Mouse (Mus musculus) embryonic facial prominence, embryonic 13.5 days (tissue): ENCODE measurements at regions not wholly inside any gene's neighbourhood (a gene's known extent, or its start where the extent isn't known, plus 50 kb on each side); places are given as distances from the start of the nearest gene placed in this dataset.

ENCODE experiments used
- ATAC-seq: fragments of 200-750 bp; cut with Nextera tagmentation; 2 replicates; pipeline ENCODE4 v1.8.0; 2017; ENCODE audit warnings: low read depth; ENCODE audit not compliant: insufficient number of reproducible peaks, insufficient read depth, low FRiP score, low TSS enrichment
- H3K27ac ChIP-seq: fragments of 300-500 bp; sonication (generic); 2 replicates; pipeline ENCODE4 v1.5.1; 2015; ENCODE audit warnings: moderate library complexity, mild to moderate bottlenecking, inconsistent platforms
- H3K27me3 ChIP-seq: fragments of 300-500 bp; sonication (generic); 2 replicates; pipeline ENCODE4 v1.6.1; 2015; ENCODE audit warnings: mild to moderate bottlenecking, inconsistent platforms
- H3K36me3 ChIP-seq: fragments of 300-500 bp; sonication (generic); 2 replicates; pipeline ENCODE4 v1.6.1; 2015; ENCODE audit warnings: mild to moderate bottlenecking, inconsistent platforms
- H3K4me1 ChIP-seq: fragments of 300-500 bp; sonication (generic); 2 replicates; pipeline ENCODE4 v1.6.1; 2015; ENCODE audit warnings: inconsistent platforms
- H3K4me2 ChIP-seq: fragments of 300-500 bp; sonication (generic); 2 replicates; pipeline ENCODE4 v1.6.1; 2015; ENCODE audit warnings: moderate library complexity, mild to moderate bottlenecking, inconsistent platforms
- H3K4me3 ChIP-seq: fragments of 300-500 bp; sonication (generic); 2 replicates; pipeline ENCODE4 v1.5.1; 2015; ENCODE audit warnings: mild to moderate bottlenecking, inconsistent platforms
- H3K9ac ChIP-seq: fragments of 300-500 bp; sonication (generic); 2 replicates; pipeline ENCODE4 v1.6.1; 2015; ENCODE audit warnings: mild to moderate bottlenecking, inconsistent platforms
- H3K9me3 ChIP-seq: fragments of 300-500 bp; sonication (generic); 2 replicates; pipeline ENCODE4 v1.6.1; 2016; ENCODE audit warnings: inconsistent platforms
- WGBS: fragments of 180-500 bp; shearing (Covaris S2); methylation state at CpG from one replicate; pipeline ENCODE4 v1.1.7; 2015; ENCODE audit warnings: mixed read lengths; 5-methylcytosine and 5-hydroxymethylcytosine counted together

DNA sequence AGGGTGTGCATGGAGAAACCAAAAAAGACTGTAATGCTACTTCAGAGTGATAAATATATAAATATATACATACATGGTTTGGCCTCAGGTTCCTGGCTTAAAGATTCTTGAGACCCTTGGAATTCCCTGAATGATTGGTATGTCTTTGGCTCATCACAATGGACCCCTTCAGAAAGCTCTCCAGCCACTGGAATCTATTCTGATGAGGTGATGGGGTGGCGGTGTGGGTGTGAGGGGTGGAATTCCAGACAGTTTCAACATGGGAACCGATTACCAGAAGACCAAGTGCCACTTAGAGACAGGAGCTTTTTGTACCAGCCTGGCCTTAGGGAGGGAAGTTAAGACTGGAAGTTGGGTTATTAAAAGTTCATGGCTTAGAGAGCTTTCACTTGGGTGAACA, 190.1 kb downstream of the Galc start:
- Histone ChIP-seq H3K27me3 (no peaks in the 10 kb centered on the region), H3K27ac (no peak overlapping the region), H3K4me1 (no peaks in the 10 kb centered on the region), H3K9me3 (0 out of 2 replicates have a peak, but pooled peaks cover 3% of the 10 kb centered on the region), H3K4me3 (no peak overlapping the region), H3K36me3 (no peaks in the 10 kb centered on the region), H3K9ac (no peak overlapping the region), H3K4me2 (no peak overlapping the region)
- no peak for ATAC-seq
- WGBS, result 39% methylated on average over 2 of the region's 2 CpGs

DNA sequence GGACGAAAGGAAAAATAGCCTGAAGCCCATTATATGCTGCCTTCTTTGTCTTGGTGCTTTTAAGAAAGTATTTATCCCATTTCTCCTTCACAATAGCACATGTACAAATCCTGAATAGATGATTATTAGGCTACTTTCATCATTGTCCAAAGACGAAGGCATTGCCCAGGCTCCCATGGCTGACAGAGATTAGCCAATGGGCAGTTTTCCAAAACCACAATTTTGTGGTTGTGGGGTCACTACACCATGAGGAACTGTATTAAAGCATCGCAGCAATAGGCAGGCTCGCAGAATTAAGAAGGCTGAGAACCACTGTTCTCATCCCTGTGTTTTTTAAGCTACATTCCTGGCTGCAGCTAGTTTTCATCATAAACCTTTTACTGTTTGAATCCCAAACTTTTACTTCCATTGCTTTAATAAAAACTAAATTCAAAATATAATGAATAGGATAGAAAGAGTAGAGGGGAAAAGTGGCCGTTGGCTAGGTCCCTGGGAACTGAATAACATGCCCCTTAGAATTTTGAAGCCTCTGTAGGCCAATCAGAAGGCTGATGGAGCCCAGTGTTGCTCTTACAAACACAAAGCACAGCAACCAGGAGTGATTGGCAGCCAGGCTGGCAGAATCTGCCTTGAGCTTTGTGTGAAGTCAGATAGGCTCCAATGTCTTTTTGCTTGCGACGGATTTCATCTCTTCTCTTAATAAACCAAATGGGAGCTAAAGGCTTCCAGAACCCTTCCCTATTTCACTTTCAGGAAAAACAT, 199.7 kb downstream of the Galc start:
- Histone ChIP-seq H3K4me2 (no peak overlapping the region), H3K27ac (no peak overlapping the region), H3K9ac (no peak overlapping the region), H3K4me3 (no peak overlapping the region), H3K4me1 (no peaks in the 10 kb centered on the region), H3K36me3 (no peaks in the 10 kb centered on the region), H3K27me3 (no peaks in the 10 kb centered on the region), H3K9me3 (no peaks in the 10 kb centered on the region)
- no peak for ATAC-seq
- 72% methylated on average over 7 of the region's 7 CpGs for WGBS

DNA sequence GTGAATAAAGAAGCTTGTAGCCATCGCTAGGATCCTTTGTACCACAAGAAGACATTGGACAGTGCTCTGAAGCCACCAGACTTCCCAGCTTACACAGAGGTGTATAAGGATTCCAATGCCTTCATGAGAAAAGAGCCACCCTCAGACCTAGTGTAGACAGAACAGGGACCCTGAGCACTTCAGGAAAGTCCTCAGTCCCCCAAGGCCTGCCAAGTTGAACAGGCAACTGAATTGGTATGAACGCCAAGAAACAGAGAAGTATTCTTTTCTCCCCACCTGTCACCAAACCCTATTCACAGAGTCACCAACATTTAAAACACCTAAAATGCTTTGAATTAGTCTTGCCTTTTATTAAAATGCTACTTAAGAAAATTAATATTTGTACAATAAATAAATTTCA, 200.3 kb downstream of the Galc start:
- H3K36me3 ChIP-seq, result no peaks in the 10 kb centered on the region
- H3K4me2 ChIP-seq, result no peak overlapping the region
- no peaks in the 10 kb centered on the region for H3K4me1 ChIP-seq
- H3K9ac ChIP-seq, result no peak overlapping the region
- H3K27me3 ChIP-seq, result no peaks in the 10 kb centered on the region
- H3K27ac ChIP-seq, result no peak overlapping the region
- no peaks in the 10 kb centered on the region for H3K9me3 ChIP-seq
- WGBS, result 87% methylated on average over 2 of the region's 2 CpGs
- H3K4me3 ChIP-seq, result no peak overlapping the region
- no peak for ATAC-seq

DNA sequence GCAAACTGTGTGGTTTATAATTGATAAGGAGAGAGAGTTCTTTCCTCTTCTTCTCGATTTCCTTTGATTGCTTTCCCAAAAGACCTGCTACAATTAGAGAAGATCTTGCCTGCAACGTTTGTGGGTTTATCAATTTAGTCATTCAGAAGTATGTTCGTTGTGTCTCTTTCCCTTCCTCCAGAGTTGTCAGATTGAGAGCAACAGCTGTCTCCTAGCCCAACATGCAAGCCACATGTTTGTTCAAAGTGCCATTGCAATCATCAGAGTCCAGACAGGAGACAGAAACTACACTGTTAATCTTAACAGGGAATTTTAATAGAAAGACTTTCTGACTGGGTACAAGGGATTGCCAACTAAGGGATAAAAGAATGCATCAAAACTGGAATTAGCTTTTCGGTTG, 208.3 kb downstream of the Galc start:
- Histone ChIP-seq H3K36me3 (no peaks in the 10 kb centered on the region), H3K4me3 (no peak overlapping the region), H3K9me3 (no peaks in the 10 kb centered on the region), H3K27me3 (no peaks in the 10 kb centered on the region), H3K9ac (no peak overlapping the region), H3K27ac (no peak overlapping the region), H3K4me2 (no peak overlapping the region), H3K4me1 (no peaks in the 10 kb centered on the region)
- ATAC-seq, result no peak
- WGBS, result 53% methylated on average over 4 of the region's 4 CpGs

DNA sequence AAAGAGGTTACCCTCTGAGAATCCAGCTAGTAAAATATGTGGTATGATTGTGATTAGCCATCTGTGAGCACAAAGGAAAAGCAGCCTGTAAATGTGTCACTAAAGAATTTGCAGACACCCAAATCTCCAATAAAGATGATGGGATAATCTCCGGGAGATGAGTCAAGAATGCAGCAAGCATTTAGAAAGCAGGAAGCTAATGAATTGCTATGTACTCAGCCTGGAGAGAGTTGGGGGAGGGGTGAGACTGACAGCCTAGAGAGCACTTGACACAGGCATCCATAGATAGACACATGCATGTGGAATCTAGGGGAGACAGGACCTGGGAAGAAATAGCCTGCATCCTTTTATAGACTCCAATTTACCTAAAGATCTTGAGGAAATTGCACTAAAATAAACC, 208.8 kb downstream of the Galc start:
- no peak for ATAC-seq
- Histone ChIP-seq H3K27me3 (no peaks in the 10 kb centered on the region), H3K4me3 (no peak overlapping the region), H3K9me3 (no peaks in the 10 kb centered on the region), H3K9ac (no peak overlapping the region), H3K4me2 (no peak overlapping the region), H3K4me1 (no peaks in the 10 kb centered on the region), H3K36me3 (no peaks in the 10 kb centered on the region), H3K27ac (no peak overlapping the region)
- WGBS, result 22% methylated on average over 1 of the region's 1 CpGs

DNA sequence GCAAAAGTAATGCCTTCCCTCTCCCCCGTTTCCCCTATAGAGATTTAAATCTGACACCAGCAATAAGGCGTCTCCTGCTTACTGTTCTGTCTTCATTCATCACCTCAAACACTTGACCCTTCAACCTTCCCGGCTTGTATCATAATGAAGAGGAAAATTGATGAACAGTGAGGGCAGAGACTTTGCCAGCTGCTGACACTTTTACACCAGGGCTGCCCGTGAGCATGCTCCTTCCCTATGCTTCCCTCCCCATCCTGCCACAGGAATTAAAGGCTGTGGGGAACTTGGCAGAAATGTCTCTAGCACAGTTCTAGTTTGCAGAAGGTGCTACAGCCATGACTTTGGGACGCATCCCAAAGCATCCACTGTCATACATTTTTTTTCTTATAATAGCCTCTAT, 209.2 kb downstream of the Galc start:
- no peak for ATAC-seq
- H3K4me1 ChIP-seq, result no peaks in the 10 kb centered on the region

DNA sequence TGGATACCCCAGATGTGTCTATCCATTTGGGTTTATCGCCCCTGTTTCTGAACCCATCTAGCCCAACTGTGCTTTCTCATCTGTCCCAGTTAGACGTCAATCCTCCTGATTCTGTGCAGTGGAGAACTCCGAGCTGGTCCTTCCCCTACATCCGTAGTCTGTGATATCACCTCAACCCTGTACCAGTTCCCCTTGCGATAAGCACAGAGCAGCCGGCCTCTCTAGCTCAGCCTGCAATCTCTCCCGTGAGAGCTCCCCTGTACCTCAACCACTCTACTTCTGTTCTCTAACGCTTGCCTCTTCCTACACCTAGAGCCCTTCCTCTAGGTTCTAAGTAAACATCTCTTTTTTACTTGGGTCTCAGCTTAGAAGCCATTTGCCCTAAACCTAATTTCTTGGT, 211.5 kb downstream of the Galc start:
- H3K4me3 ChIP-seq, result no peak overlapping the region
- H3K9me3 ChIP-seq, result no peaks in the 10 kb centered on the region
- H3K9ac ChIP-seq, result no peak overlapping the region
- WGBS, result 82% methylated on average over 8 of the region's 8 CpGs
- no peaks in the 10 kb centered on the region for H3K36me3 ChIP-seq
- H3K27ac ChIP-seq, result no peak overlapping the region
- no peaks in the 10 kb centered on the region for H3K4me1 ChIP-seq
- H3K27me3 ChIP-seq, result no peaks in the 10 kb centered on the region
- no peak for ATAC-seq
- no peak overlapping the region for H3K4me2 ChIP-seq

More for the DNA sequence above, 209.2 kb downstream of the Galc start:
- H3K9me3 ChIP-seq, result no peaks in the 10 kb centered on the region
- no peak overlapping the region for H3K9ac ChIP-seq
- 35% methylated on average over 5 of the region's 5 CpGs for WGBS
- no peak overlapping the region for H3K4me2 ChIP-seq
- no peaks in the 10 kb centered on the region for H3K36me3 ChIP-seq
- no peaks in the 10 kb centered on the region for H3K27me3 ChIP-seq
- no peak overlapping the region for H3K4me3 ChIP-seq
- no peak overlapping the region for H3K27ac ChIP-seq

DNA sequence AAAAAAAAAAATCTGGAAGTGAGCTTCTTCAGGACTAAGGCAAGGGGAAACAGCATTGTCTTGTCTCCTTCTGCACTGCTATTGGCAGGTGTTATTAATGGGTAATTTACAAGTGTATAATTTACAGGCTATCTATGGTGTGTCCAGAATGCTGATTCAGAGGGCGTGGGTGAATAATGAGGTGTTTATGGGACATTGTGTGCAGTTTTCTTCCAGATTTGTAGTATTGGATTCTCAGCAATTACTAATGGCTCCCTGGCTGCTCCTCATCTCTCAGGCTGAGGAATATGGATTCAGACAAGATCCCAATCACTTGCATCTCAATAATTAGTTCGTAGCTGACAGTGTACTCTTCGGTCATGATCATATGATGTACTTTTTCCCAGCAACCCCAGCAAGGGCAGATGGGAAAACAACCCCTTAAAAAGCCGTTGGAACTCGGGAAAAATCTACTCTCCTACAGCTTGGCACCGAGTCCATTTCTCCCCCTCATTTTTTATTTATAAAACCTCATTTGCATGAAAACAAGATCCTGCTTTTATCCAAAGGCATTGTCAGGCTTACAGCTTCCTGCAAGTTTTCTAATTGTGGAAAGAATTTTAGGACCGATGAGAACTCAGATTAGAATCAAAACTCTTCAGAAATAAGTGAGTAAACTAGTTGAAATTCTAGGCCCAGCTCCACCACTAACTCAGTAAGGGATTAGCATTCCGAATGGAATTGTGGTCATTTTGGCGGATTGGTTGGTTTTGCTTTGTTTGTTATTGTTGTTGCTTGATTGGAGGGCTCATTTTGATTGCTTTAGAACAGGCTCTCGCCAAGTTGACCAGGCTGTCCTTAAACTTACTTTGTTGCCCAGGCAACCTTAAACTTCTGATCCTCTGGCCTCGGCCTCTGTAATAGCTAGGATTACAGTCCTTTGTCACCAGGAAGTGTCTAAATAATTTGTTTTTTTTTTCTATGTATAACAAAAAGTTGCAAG, 212.5 kb downstream of the Galc start:
- ATAC-seq, result no peak
- Histone ChIP-seq H3K9me3 (no peaks in the 10 kb centered on the region), H3K27ac (no peak overlapping the region), H3K4me1 (no peaks in the 10 kb centered on the region), H3K4me2 (no peak overlapping the region), H3K36me3 (no peaks in the 10 kb centered on the region), H3K9ac (no peak overlapping the region), H3K27me3 (no peaks in the 10 kb centered on the region), H3K4me3 (no peak overlapping the region)
- WGBS, result 62% methylated on average over 11 of the region's 11 CpGs

DNA sequence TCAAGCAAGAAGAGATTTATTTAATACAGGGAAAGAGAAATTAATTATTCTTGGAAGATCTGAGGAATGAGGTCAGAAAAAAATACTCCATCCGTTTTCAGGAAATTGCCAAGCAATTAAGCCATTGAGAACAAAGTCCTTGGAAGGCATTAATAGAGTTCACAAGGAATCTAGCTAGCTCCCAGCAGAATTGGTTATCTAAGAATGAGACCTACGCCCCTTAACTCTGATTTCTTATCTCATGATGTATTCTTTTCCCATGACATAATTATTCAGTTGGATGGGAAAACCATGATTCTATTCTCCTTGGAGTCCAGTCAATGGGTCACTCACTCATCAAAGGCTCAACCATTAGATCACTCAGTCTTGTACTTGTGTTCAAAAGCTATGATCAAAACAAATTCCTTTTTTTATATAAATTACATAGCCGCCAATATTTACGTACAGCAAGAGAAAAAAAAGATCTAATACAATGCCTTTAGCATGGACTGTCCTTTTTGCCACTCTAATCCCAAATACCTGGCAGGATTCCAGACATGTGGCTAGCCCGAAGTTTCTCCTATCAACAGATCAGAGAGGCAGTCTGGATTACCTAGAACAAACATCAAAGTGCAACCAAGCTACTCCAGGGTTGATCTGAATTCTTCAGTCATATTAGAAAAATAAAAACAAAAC, 213.3 kb downstream of the Galc start:
- Histone ChIP-seq H3K4me3 (no peak overlapping the region), H3K4me2 (no peak overlapping the region), H3K36me3 (no peaks in the 10 kb centered on the region), H3K9me3 (no peaks in the 10 kb centered on the region), H3K9ac (no peak overlapping the region), H3K27ac (no peak overlapping the region), H3K4me1 (no peaks in the 10 kb centered on the region), H3K27me3 (no peaks in the 10 kb centered on the region)
- ATAC-seq, result no peak
- 74% methylated on average over 5 of the region's 5 CpGs for WGBS

DNA sequence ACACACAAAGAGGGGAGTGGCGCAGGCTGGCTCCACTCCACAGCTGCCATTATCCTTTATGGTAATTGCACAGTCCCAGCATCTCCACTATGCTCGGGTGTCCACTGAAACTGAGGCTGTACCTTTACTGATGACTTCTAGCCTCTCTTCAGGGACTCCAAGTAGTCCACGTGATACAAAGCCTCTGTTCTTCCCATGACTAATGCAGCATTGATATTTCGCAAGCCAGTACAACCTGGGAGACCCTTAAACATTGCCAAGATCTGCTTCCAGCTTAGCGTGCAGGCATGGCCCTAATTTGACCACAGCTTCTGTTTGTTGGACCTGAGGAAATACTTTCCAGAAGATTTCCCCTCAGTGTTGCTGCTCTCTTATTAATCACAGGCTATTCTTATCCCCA, 215.8 kb downstream of the Galc start:
- H3K4me3 ChIP-seq, result no peak overlapping the region
- no peak for ATAC-seq
- no peaks in the 10 kb centered on the region for H3K4me1 ChIP-seq
- 64% methylated on average over 5 of the region's 5 CpGs for WGBS
- no peak overlapping the region for H3K9ac ChIP-seq
- H3K9me3 ChIP-seq, result no peaks in the 10 kb centered on the region
- no peak overlapping the region for H3K27ac ChIP-seq
- no peaks in the 10 kb centered on the region for H3K36me3 ChIP-seq
- H3K4me2 ChIP-seq, result no peak overlapping the region
- no peaks in the 10 kb centered on the region for H3K27me3 ChIP-seq

DNA sequence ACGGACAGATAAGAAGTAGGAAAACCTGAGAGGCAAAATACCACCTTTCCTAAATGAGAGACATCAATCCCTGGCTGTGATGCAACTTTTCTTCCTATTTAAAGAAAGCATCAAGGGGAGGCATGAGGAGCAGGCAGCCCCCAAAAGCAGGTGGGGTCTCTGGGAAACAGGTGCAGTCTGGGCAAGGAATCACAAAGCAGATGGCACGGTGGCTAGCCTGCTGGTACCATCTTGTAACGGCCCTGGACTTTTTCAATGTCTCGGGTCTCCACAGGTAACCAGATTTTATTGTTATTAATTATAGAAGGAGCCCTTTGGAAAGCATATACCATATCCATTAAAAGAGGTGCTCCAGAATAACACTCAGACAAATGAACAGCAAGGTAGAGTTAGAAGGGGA, 219.6 kb downstream of the Galc start:
- no peak overlapping the region for H3K9ac ChIP-seq
- H3K9me3 ChIP-seq, result no peaks in the 10 kb centered on the region
- no peak overlapping the region for H3K4me3 ChIP-seq
- no peaks in the 10 kb centered on the region for H3K27me3 ChIP-seq
- no peak overlapping the region for H3K27ac ChIP-seq
- 87% methylated on average over 4 of the region's 4 CpGs for WGBS
- no peaks in the 10 kb centered on the region for H3K4me1 ChIP-seq
- no peaks in the 10 kb centered on the region for H3K36me3 ChIP-seq
- no peak overlapping the region for H3K4me2 ChIP-seq
- ATAC-seq, result no peak
